Mouse (Mus musculus) CD4-positive helper T cell, adult 2 months (primary cell): ENCODE measurements around the gene Ndufs5.

Experiments used
- DNase-seq: peaks from one replicate; pipeline ENCODE4 v3.0.0-alpha.2; 2012; ENCODE audit warnings: low read depth, missing footprints, low spot score

Ndufs5 gene

GRCm38 (mm10) chr4:123687025-123687781 is 30.8 kb downstream of the Ndufs5 start:
- DNase-seq, result peak; percentile 14

- DNase-seq, result peak; percentile 19
Observed at GRCm38 (mm10) chr4:123686368-123687024, 31.5 kb downstream of the Ndufs5 start.

GRCm38 (mm10) chr4:123685506-123686242 is 32.3 kb downstream of the Ndufs5 start:
- DNase-seq, result no peak

GRCm38 (mm10) chr4:123685046-123685445 is 33.0 kb downstream of the Ndufs5 start:
- DNase-seq, result no peak

GRCm38 (mm10) chr4:123684260-123684659 is 33.7 kb downstream of the Ndufs5 start, which contains the start of gene Macf1:
TSS of gene Macf1 (minus strand) at chr4:123684360.
- DNase-seq, result no peak

GRCm38 (mm10) chr4:123682291-123682690 is 35.7 kb downstream of the Ndufs5 start:
- DNase-seq, result no peak

- DNase-seq, result no peak
Observed at GRCm38 (mm10) chr4:123680962-123681361, 37.0 kb downstream of the Ndufs5 start.

GRCm38 (mm10) chr4:123677060-123677804 is 40.8 kb downstream of the Ndufs5 start:
- no peak for DNase-seq

GRCm38 (mm10) chr4:123670598-123670997 is 47.4 kb downstream of the Ndufs5 start:
- no peak for DNase-seq

- no peak for DNase-seq
Observed at GRCm38 (mm10) chr4:123669696-123670095, 48.3 kb downstream of the Ndufs5 start.

- peak; percentile 69 for DNase-seq
Observed at GRCm38 (mm10) chr4:123667260-123667867, 50.6 kb downstream of the Ndufs5 start.

- no peak for DNase-seq
Observed at GRCm38 (mm10) chr4:123666517-123666916, 51.5 kb downstream of the Ndufs5 start.

GRCm38 (mm10) chr4:123665681-123666278 is 52.2 kb downstream of the Ndufs5 start:
- no peak for DNase-seq

GRCm38 (mm10) chr4:123664951-123665661 is 52.9 kb downstream of the Ndufs5 start:
- DNase-seq, result peak; percentile 14

GRCm38 (mm10) chr4:123664021-123664950 is 53.7 kb downstream of the Ndufs5 start:
- peak; percentile 80 for DNase-seq

- DNase-seq, result peak; percentile 15
Observed at GRCm38 (mm10) chr4:123663688-123663965, 54.4 kb downstream of the Ndufs5 start.

- DNase-seq, result peak; percentile 27
Observed at GRCm38 (mm10) chr4:123662914-123663687, 54.9 kb downstream of the Ndufs5 start.
